Mouse (Mus musculus) E14TG2a.4 (cell line): ENCODE data around the gene Gfy.

Source experiments
- CTCF ChIP-seq: conservative IDR thresholded peaks from 2 replicates; pipeline ENCODE4 v1.5.1; 2014; ENCODE audit warnings: low read length
- NANOG ChIP-seq: IDR thresholded peaks from 2 replicates; pipeline ENCODE4 v1.6.1; 2014; ENCODE audit warnings: borderline replicate concordance, low read length, mixed read lengths
- POU5F1 ChIP-seq: IDR thresholded peaks from 2 replicates; pipeline ENCODE4 v1.6.1; 2014; ENCODE audit warnings: low read length, borderline replicate concordance

GRCm38 (mm10) chr7:45229046-45229445 lies 49.7 kb upstream of the Gfy start:
- no peak for TF ChIP-seq CTCF
- TF ChIP-seq NANOG: no peak
- TF ChIP-seq POU5F1: no peak
